Mouse (Mus musculus) embryo, embryonic 10.5 days (tissue): ENCODE results near the gene Thoc7.
"Not testable (repeated sequence)": the region's sequence is repeated elsewhere in the genome, so short reads cannot be mapped to it uniquely, and the experiment has no call there.

Experiments
- DNase-seq: peaks from one replicate; pipeline ENCODE4 v3.0.0-alpha.2; 2015; ENCODE audit warnings: low spot score

Thoc7 gene

DNA sequence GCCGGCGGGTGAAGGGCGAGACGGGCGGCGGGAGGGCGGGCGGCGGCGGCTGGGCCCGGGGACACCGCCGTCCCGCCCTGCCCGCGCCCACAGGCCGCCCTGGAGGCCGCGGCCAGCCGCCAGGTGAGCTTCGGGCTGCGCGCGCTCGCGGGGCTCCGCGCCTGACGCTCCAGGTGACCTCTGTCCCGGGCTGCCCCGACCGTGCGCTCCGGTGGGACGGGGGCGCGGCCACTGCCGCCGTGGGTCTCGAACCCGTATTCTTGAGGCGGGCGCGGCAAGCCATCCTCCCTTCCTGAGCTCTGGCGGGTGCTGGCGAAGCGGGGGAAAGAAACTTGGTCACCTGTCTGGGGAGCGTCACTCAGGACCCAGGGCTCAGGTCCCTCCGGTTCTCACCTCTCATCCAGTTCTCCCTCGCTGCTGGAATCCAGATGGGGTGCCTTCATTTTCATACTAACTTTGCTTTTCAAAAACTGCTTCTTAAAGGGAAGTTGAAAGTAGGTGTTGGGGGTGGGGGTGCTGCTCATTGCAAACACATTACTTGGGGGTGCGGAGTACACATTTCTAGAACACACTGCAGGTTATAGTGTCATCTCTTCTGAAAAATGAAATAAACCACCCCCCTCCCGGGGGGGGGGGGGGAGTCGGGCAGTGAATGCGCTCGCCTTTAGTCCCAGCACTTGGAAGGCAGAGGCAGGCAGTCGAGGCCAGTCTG lies at the start of gene Thoc7, which contains the start of gene Atxn7:
Gene Thoc7, minus strand, starts transcription at position 452 of the 712 bp plus-strand sequence.
Gene Atxn7, plus strand, starts transcription at position 40 of the 712 bp plus-strand sequence.
- peak; percentile 46 for DNase-seq

GRCm38 (mm10) chr14:14009712-14010111 lies 48.1 kb upstream of the Thoc7 start:
- DNase-seq = no peak

GRCm38 (mm10) chr14:14002771-14003170 lies 41.1 kb upstream of the Thoc7 start:
- no peak for DNase-seq

DNA sequence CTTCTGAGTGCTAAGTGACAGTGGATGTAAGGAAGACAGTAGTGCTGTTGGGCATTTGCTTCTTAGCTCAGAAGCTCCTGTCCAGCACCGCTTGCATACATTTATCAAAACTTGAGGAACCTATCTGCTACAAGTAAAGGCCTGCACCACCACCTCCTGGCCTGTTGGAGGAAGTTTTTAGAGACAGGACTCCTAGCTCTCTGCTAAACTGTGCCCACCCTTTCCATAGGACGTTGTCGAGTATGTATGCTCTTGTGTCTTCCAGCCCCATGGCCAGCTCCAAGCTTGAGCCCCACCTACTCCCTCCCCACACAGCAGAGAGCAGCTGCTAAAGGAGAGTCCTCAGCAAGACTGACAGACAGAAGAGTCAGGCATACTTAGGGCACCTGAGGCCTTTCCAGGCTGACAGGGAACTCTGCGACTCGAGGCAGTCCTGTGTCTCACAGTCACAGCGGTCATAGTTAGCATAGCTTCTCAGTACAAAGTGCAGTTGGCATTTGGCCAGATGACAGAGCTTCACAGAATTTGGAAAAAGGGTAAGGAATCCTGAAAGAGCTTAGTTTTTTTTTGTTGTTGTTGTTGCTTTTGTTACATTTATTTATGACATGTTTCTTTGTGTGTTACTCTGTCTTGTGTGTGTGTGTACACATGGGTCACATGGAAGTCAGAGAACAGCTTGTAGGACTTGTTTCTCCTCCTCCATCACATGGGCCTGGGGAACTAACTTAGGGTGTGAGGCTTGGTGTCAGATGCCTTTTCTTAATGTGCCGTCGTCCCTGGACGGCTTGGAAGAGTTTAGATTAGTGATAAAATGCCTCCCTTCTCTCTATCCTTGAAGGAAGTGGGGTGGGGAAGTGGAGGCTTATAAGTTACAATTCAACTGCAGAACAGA lies 33.8 kb upstream of the Thoc7 start:
- DNase-seq = no peak

DNA sequence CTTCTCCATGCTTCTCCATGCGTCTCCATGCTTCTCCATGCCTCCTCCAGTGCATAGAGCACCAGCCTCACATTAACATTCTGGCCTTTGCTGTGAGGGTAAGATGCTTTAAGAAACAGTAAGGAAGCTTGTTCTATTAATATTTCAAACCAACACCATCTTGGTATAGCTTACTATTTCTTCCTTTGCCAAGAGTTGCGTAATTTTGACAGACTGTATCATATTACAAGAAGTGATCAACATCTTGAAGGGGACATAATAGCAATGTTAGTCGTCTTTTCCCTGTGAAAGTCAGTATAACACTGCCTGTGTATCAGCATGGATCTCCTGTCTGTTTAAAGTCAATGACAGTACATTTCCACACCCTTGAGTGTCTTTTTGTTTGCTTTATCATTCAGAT lies 29.1 kb upstream of the Thoc7 start:
- no peak for DNase-seq

DNA sequence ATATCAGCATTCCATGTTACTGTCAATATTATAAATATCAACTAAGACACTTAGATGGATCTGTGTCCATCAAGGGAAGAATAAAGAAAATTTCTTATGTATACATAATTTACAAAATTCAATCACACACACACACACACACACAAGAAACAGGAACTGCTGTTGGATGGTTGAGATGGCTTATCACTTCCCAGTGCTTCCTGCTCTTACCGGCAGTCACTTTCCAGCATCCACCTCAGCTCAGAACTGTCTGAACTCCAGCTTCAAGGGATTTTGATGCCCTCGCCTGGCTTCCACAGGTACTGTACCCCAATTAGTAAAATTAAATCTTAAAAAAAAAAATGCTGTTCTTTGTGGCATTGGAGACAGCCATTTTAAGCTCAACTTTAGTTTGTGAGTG lies 26.7 kb upstream of the Thoc7 start:
- no peak for DNase-seq

GRCm38 (mm10) chr14:13982174-13982573 lies 20.5 kb upstream of the Thoc7 start:
- peak; percentile 14 for DNase-seq

DNA sequence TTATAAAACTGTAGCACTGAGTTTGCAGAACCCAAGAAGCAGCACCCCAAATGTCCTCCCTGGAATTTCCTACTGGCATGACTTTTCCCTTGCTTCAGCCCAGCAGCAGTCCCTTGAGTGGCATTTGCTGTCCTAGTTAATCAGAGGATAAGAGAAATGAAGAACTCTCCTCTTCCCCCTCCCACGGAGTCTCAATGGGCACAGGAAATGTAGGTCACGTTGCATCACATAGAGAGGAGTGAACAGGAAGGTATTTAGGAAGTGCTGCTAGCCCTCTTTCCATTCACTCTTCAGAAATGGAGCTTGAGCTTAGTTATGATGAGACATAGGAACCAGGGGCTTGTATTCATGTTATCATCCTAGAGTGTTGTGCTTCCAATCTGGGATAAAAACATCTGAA lies 19.6 kb upstream of the Thoc7 start:
- no peak for DNase-seq

- no peak for DNase-seq
Observed at GRCm38 (mm10) chr14:13977498-13977897, 15.8 kb upstream of the Thoc7 start.

GRCm38 (mm10) chr14:13971644-13972234 lies 10.1 kb upstream of the Thoc7 start:
- no peak for DNase-seq

DNA sequence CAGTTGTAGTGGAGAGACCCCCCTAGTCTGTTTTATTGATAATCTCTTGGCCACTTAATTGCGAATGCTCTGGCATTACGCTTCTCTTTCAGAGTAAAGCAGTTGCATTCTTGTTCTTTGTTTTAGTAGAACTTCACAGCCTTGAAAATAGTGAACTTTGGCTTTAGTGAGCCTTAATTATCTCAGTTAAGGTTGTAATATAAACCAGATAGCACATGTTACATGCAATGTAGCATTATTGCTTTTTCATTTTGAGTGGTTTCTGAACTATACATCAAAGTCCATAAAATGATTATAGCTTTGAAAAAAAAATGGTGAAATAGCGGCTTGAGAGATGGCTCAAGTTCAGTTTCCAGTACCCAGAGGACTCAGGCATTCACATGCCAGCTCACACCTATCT lies 8.9 kb upstream of the Thoc7 start:
- no peak for DNase-seq

- no peak for DNase-seq
Observed at GRCm38 (mm10) chr14:13968476-13968875, 6.8 kb upstream of the Thoc7 start.

DNA sequence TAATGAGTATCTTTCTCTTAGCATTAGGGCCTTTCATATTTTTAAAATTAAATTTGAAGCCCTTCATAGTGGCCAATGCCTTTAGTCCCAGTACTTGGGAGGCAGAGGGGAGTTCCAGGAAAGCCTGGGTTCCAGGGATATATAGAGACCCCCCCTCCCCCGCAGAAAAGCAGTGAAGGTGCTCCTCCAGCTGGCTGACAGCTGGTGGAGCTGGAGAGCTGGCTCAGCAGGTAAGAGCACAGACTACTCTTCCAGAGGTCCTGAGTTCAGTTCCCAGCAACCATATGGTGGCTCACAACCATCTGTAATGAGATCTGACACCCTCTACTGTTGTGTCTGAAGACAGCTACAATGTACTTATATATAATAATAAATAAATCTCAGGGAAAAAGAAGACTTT lies 6.0 kb upstream of the Thoc7 start:
- no peak for DNase-seq

- no peak for DNase-seq
Observed at GRCm38 (mm10) chr14:13963527-13963926, 1.9 kb upstream of the Thoc7 start.

DNA sequence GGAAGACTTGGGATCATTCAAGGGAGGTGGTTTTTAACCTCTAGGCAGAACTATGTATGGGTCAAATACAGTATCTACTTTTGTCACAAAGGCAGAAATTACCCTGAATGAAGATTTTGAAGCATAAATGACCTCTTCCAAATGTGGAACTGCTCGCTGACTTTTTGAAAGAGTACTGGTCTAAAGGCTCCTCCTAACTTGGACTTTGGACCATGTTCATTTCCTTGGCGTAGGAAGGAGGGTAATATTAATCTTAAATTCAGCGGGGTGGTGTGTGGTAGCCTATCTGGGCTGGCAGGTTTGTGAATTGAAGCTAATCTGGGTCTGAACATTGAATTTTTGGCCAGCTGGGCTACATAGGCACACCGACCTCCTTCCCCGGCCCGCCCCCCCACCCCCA lies 824 bp upstream of the Thoc7 start:
- DNase-seq = no peak

- peak; percentile 71 for DNase-seq
Observed at GRCm38 (mm10) chr14:13960482-13961325, 948 bp downstream of the Thoc7 start.

- peak; percentile 61 for DNase-seq
Observed at GRCm38 (mm10) chr14:13960079-13960478, 1.6 kb downstream of the Thoc7 start.

DNA sequence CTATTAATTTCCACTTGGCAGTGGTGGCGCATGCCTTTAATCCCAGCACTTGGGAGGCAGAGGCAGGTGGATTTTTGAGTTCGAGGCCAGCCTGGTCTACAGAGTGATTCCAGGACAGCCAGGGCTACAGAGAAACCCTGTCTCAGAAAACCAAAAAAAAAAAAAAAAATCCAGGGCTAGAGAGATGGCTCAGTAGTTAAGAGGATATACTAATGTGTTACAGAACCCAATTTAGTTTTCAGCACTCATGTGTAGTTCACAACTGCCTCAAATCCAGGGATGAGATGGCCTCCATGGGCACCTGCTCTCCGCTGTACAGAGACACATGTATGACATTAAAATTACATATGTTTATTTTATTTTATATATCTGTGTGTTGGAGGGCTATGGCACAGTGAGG lies 9.5 kb downstream of the Thoc7 start:
- DNase-seq = not testable (repeated sequence)

DNA sequence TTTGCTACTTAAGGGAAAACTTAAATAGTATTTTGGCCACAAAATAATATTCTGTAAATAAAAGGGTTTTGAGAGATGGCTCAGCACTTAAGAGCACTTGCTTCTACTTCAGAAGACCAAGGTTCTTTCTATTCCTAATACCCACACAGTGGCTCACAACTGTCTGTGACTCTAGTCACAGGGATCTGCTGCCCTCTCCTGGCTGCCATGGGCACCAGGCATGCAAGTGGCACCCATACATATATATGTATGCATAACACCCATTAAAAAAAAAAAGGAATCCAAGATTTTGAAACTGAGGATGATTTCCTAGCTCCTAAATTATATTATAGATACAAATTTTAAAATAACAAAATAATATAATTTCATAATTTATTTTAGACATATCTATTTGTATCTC lies 11.3 kb downstream of the Thoc7 start:
- DNase-seq = peak; percentile 48

- no peak for DNase-seq
Observed at GRCm38 (mm10) chr14:13948345-13948744, 13.3 kb downstream of the Thoc7 start.

DNA sequence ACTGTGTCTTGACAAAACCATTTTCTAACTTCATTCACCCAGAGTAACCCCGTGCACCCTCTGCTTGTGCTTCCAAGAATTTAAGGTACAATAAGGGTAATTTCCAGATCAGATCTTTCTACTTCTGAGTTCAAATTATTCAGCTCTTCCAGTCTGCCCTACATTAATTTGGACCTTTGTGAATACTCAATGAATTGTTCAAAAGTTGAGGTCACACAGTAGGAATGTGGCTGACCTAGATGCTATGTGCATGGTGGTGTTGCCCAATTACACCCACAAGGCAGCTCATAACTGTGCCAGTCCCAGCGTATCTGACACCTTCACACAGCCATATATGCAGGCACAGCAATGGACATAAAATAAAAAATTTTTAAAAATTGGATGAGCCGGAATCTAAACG lies 17.0 kb downstream of the Thoc7 start:
- no peak for DNase-seq

DNA sequence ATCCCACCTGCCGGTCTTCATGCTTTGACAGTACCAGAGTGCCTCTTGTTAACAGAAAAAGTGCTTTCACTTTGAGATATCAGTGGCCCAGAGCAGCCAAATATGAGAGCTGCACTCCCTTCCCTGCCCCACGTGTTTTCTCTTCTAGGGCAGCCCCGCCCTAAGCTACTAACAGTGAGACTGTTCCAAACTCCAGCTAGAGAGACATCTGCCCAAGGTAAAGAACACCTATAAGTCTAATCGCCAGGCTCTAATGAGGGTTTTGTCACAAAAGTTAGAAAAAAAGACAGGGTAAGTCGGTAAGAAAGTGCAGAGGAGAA lies 27.6 kb downstream of the Thoc7 start:
- no peak for DNase-seq
